In the genomic region with DNA sequence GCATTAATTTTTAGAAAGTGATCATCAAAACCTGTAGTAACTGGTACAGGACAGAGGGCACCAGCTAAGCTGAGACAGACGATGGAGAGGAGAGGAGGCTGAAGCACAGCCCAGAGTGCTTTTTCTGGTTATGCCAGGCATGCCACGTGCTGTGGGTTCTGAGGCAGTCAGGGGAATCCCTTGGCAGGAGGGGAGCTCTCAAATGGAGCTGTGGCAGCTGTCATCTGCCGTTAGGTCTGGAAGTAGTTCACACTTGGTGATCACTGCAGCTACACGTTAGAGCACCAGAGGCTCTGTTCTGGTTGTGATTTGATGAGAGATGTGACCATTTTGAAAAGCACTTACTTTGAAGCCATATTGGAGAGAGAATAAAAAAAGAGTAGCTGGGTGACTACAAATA, we compare ENCODE assay signal across 11 mouse cellular contexts. TPM values are rescaled to one million over a fixed set of nuclear protein-coding genes. Genes with fewer than 3 reads are reported as not detected.
DNase-seq lines count a peak whose midpoint lies in the region; ATAC-seq lines count a peak whose summit lies in the region.
"Had no signal": no experiment of that assay in that cellular context is flagged by ENCODE, and none has a peak within 500 bp of the region (broad histone marks: within the 10 kb centered on the region; RNA-seq: fewer than 3 reads in every experiment).

No protein-coding gene starts in this region.

- no peaks in the 10 kb centered on the region for H3K9me3 ChIP-seq in neural tube, embryonic 15.5 days (replicated peaks)
- H3K9me3 ChIP-seq: neural tube, embryonic 12.5 days had no signal

- H3K4me2 ChIP-seq in neural tube, embryonic 15.5 days, result no peak overlapping the region
- H3K4me2 ChIP-seq: neural tube, embryonic 12.5 days had no signal

- no peaks in the 10 kb centered on the region for H3K27me3 ChIP-seq in neural tube, embryonic 15.5 days (replicated peaks)
- H3K27me3 ChIP-seq: neural tube, embryonic 12.5 days had no signal

- H3K4me1 ChIP-seq in neural tube, embryonic 15.5 days, result peaks cover 4% of the 10 kb centered on the region; the same call in 1 of the 2 replicates
- H3K4me1 ChIP-seq: neural tube, embryonic 12.5 days had no signal

- no peak overlapping the region for H3K4me3 ChIP-seq in neural tube, embryonic 15.5 days (replicated peaks)
- H3K4me3 ChIP-seq: erythroblast, embryonic 14.5 days; neural tube, embryonic 12.5 days had no signal

- 50% methylated on average over 4 of the region's 4 CpGs for WGBS in neural tube, embryonic 15.5 days

- peak; percentile 54 to 62 for DNase-seq in cerebellum, postnatal 14 days
- no peak for DNase-seq in cerebellum, adult 9-11 months
- peak; percentile 14 to 29 for DNase-seq in left cerebral cortex, postnatal 10 days (ENCODE audit: extremely low spot score in 1 of 2, low spot score in 2 of 2)
- no peak for DNase-seq in left cerebral cortex, adult 8-10 months (ENCODE audit: low spot score in 2 of 2)
- DNase-seq in heart, adult 9 months (ENCODE audit: low spot score in 2 of 2), result peak; percentile 19 to 33

- intact Hi-C loops in left cerebral cortex, postnatal 10 days (cut with DNase I), result no loop called here

- H3K27ac ChIP-seq in neural tube, embryonic 15.5 days (replicated peaks), result no peak overlapping the region
- H3K27ac ChIP-seq: neural tube, embryonic 12.5 days; stomach, postnatal 0 days had no signal

- H3K36me3 ChIP-seq in neural tube, embryonic 15.5 days, result no peaks in the 10 kb centered on the region
- H3K36me3 ChIP-seq: neural tube, embryonic 12.5 days had no signal

- no peak overlapping the region for H3K9ac ChIP-seq in neural tube, embryonic 15.5 days (replicated peaks)
- H3K9ac ChIP-seq: neural tube, embryonic 12.5 days had no signal

- ATAC-seq in neural tube, embryonic 15.5 days (ENCODE audit: low FRiP score), result peak; percentile 38; the same call in 1 of the 2 replicates
- no peak for ATAC-seq in erythroblast, adult 5-6 weeks (replicated peaks; ENCODE audit: low FRiP score, poor library complexity, severe bottlenecking)
- ATAC-seq in megakaryocyte, adult 5-6 weeks (ENCODE audit: poor library complexity, severe bottlenecking), result no peak

RNA-seq across cellular contexts. Expression of a gene that starts 31.2 kb away (rescaled TPM):
- total RNA-seq in left cerebral cortex, postnatal 10 days (2021), result 1 to 10 TPM; 3.9 to 5.1 TPM
- 1 to 10 TPM; 4.7 to 6.5 (median 5.6) TPM for total RNA-seq in left cerebral cortex, adult 8-10 months (2022)
- 1.1 and 1.2 TPM in 2 replicates for polyA plus RNA-seq in neural tube, embryonic 15.5 days (2015; fragmentation: Nextera tagmentation; extraction: Ambion mirVana)
- 0.19 and 1.0 TPM in 2 replicates for total RNA-seq in erythroblast, adult 5-6 weeks (2015; ENCODE audit: low replicate concordance)
- total RNA-seq in erythroblast, adult 5-6 weeks (2017; ENCODE audit: low replicate concordance), result 0.98 and 1.0 TPM in 2 replicates
- total RNA-seq in megakaryocyte, adult 5-6 weeks (2015), result 3.8 and 7.4 TPM in 2 replicates
- total RNA-seq in megakaryocyte, adult 5-6 weeks (2017), result 6.2 and 9.0 TPM in 2 replicates
- polyA plus RNA-seq: erythroblast, embryonic 14.5 days had no signal

Comparison
In these comparisons a context has a peak if more than half of its experiments do, and no peak if none do; other contexts are left out.
1. DNase-seq: peak in cerebellum, postnatal 14 days (2 of 2), left cerebral cortex, postnatal 10 days (2 of 2) and heart, adult 9 months (2 of 2); none in cerebellum, adult 9-11 months (single experiment) and left cerebral cortex, adult 8-10 months (0 of 2).